Mouse (Mus musculus) layer of hippocampus, adult 2 months (tissue): ENCODE results near the gene Olfr12. TPM values are rescaled to one million over a fixed set of nuclear protein-coding genes. Genes with fewer than 3 reads are reported as not detected.

Experiments used
- DNase-seq, 2 experiments: peaks; one replicate each; pipeline ENCODE4 v3.0.0; 2022; ENCODE audit warnings: low spot score in 2 of 2
- H3K27ac ChIP-seq: fragments of 200-600 bp; 2 replicates; pipeline ENCODE4 v1.8.1; 2022
- H3K4me3 ChIP-seq: fragments of 200-600 bp; 2 replicates; pipeline ENCODE4 v1.8.1; 2022; ENCODE audit warnings: mild to moderate bottlenecking
- CTCF ChIP-seq: fragments of 200-600 bp; conservative IDR thresholded peaks from 2 replicates; pipeline ENCODE4 v1.8.1; 2022; ENCODE audit warnings: antibody characterized with exemption, mild to moderate bottlenecking, moderate library complexity
- total RNA-seq, 2 experiments: library from RNA; stranded (reverse); gene quantifications; 2 replicates each; pipeline ENCODE4 v1.2.3; 2021

The Olfr12 gene
- total RNA-seq, 2 experiments from 2014 or later: 0.08 TPM; not detected in 1

DNA sequence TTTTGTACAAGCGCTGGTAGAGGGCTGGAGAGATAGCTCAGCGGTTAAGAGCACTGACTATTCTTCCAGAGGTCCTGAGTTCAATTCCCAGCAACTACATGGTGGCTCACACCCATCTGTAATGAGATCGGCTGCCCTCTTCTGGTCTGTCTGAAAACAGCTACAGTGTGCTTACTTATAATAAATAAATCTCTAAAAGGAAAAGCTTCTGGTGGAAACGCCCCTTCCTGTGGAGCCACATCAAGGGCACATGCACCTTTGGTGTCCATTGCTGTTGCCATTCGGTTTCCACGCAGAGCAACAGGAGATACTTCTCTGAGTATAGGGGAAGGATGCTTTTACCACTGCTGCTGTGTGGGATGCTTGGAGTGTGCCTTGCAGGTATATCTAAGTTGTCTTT is 15.4 kb downstream of the Olfr12 start:
- Histone ChIP-seq H3K4me3 (no peak overlapping the region), H3K27ac (no peak overlapping the region)
- peak; percentile 42 for TF ChIP-seq CTCF
- DNase-seq: peak in 1 of 2 experiments; percentile 8

DNA sequence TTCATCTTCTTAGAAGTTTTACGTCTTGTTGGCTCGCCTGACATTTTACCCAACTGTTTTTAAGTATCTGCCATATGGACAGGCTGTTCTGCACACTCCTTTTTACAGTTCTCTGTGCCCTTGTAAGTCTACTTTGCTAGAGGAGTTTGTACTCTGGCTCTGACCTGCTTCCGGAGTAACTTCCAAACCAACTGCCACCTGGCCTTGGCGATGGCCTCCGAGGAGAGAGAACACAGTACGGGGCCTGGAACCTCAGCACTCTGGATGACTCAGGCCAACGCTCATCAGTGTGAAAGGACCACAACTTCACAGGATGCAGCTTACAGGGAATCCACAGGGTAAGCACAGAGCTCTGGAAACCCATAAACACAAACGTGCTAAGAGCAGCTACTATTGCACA is 16.1 kb downstream of the Olfr12 start:
- TF ChIP-seq CTCF: no peak
- peak overlapping the region; percentile 63; the same call in 1 of the 2 replicates for H3K27ac ChIP-seq
- H3K4me3 ChIP-seq: no peak overlapping the region
- DNase-seq: peak; percentile 22 to 46

DNA sequence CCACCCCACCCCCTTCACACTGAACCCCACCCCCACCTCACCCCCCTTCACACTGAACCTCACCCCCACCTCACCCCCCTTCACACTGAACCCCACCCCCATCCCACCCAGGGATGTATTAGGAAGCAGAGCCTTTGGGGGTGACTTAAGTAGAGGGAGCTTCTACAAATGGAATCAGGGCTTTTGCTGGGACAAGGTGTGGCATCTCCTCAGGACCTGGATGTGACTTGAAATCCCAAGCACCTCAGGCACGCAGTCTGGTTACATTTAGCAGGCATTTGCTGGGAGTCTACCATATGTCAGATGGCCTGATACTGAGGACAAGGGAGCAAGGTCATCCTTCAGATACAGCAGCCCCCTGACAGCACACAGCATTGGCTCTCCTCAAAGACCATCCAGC is 17.0 kb downstream of the Olfr12 start:
- DNase-seq: no peak
- no peak for TF ChIP-seq CTCF
- peak overlapping the region; percentile 95 for H3K27ac ChIP-seq
- no peak overlapping the region for H3K4me3 ChIP-seq

DNA sequence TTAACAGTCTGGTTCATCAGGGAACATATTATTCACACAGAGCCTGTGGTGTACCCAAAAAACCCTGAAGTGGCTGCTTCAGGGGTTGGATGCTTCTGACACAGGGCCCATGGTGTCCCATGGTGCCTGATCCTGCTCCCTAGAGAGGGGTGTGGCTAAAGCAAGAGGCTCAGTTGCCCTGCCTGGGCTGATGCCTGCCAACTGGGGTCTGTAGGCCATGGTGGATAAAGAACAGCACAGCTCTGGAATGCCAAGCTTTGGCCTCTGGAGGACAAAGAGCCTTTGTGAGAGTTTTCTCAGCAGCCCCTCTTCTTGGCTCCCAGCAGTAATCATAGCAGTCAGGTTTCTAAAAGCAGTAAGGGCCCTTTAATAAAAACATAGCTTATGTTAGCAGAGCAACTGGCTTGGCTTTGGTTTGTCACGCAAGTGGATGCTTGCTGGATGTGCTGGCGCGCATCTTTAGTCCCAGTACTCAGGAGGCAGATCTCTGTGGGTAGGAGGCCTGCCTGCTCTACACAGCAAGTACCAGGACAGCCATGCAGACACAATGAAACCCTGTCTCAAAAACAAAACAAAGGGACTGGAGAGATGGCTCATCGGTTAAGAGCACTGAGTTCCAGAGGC is 17.5 kb downstream of the Olfr12 start:
- peak overlapping the region; percentile 95 for H3K27ac ChIP-seq
- peak; percentile 19 to 51 for DNase-seq
- no peak for TF ChIP-seq CTCF
- H3K4me3 ChIP-seq: no peak overlapping the region

DNA sequence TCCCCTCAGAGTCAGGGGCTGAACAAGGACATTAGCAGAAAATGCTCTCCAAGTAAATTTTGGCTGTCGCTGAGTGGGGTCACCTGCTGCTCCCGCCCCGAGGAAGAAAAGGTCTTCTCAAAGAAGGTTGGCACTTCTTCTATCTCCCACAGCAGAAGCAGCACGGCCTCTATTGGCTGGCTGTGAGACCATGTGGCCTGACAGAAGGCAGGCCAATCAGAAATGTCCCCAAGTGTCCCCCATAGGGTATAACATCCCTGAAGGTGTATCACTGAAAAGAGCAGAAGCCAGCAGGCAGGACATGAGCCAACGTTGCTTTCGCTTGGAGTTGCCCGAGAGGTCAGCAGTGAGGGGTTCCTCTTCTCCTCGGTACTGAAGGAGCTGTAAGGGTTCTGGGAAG is 18.4 kb downstream of the Olfr12 start:
- TF ChIP-seq CTCF: no peak
- DNase-seq: peak in 1 of 2 experiments; percentile 6
- Histone ChIP-seq H3K27ac (peak overlapping the region; percentile 95), H3K4me3 (no peak overlapping the region)

DNA sequence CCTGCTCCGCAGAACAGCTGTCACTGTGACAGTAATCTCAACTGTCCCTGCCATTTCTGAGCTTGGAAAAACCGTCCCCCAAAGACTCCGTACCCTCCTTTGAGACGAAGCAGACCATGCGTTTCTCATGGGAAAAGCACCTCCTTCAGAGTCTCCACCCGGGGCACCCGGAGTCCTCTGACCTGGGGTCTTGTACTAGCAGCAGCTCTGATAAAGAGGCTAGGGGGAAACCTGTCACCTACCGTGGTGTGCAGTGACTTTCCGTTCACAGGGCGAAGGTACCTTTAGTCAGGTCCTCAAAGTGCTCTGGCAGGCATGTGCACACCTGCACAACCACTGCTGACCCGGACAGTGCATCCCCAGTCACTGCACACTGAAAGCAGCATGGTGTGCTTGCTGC is 19.1 kb downstream of the Olfr12 start:
- peak in 1 of 2 experiments; percentile 8 for DNase-seq
- no peak for TF ChIP-seq CTCF
- peak overlapping the region; percentile 95 for H3K27ac ChIP-seq
- H3K4me3 ChIP-seq: no peak overlapping the region

DNA sequence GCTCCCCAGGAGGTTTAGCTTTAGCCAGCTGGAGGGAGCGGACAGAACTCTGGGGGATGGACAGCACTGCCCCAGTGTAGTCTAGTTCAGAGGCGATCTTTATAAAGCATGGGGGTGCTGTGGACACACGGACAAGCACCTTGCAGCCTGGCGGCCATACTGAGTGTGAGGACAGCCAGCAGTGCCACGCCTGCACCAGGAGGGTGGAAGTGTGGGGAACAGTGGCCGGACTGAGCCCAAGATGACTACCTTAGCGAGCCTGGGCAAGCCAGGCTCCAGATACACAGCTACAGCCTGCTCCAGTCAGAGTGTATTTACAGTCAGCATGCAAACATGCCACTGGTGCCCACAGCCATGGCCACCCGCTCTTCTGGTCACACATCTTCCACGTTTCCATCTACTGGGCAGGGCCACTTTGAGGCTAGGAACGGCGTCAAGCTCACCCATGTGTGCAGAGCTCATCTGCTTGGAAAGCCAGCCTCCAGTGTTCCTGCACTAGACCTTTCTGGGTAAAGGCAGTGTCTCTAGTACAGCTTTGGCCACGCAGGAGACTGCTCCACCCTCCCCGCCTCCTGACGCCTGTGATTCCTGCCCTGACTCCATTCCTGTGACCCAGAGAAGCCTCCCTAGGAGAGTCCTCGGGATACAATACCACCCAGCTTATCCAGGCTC is 20.0 kb downstream of the Olfr12 start:
- peak overlapping the region; percentile 4 for H3K4me3 ChIP-seq
- H3K27ac ChIP-seq: peak overlapping the region; percentile 95
- DNase-seq: peak in 1 of 2 experiments; percentile 8
- no peak for TF ChIP-seq CTCF

DNA sequence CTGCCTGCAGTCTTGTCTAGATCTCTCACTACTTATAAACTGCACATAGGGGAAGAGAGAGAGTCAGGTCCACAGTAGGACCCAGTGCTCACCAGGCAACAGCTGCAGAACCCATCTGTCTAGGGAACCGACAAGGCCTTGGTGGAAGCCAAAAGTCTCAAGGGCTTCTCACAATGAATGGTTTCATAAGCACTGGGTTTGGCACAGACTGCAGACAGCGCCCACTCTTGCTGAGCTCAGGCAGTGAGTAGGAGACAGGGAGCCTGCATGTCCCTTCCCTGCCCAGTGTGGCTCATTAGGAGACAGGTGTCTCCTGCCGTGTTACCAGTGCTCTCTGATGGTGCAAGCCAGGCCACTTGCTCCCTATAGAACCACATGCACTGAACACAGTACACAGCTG is 20.6 kb downstream of the Olfr12 start:
- Histone ChIP-seq H3K27ac (peak overlapping the region; percentile 95), H3K4me3 (peak overlapping the region; percentile 4)
- TF ChIP-seq CTCF: no peak; the same call in 1 of the 2 replicates
- DNase-seq: peak; percentile 73 to 80

DNA sequence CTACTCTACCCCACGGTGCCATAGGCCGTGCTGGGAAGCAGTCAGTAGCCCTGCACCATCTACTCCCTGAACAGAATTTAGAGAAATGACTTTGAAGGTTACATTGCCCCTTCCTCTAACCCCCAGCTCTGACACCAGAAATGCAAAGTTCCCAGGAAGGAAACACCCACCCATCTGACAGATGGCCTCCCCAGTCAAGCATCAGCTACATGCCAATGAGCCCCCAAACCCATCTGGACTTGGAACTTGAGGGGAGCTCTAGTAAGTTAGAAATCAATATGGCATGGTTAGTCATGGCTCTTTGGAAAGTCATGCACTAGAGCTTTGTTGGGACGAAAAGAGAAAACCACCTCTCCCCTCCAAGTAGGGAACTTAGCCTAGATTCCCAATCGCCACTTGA is 21.1 kb downstream of the Olfr12 start:
- TF ChIP-seq CTCF: no peak
- no peak overlapping the region for H3K4me3 ChIP-seq
- peak; percentile 65 to 67 for DNase-seq
- peak overlapping the region; percentile 95 for H3K27ac ChIP-seq

DNA sequence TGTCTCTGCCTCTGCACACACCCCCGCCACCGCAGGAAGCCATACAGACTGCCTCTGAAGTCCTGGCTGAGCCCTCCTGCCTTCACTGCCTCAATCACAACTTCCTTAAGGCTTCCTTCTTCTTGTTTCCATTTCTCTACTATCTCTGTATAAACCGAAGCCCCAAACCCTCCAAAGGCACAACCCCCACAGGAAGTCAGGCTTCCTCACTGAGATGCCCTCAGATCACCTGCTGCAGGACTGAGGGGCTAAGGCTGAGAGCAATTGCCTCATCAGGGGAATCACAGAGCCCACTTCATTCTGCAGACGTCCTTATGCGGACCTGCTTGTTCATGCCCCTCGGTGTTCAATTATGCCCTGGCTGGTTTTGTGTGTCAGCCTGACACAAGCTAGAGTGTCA is 22.8 kb downstream of the Olfr12 start:
- no peak for DNase-seq
- peak overlapping the region; percentile 95 for H3K27ac ChIP-seq
- TF ChIP-seq CTCF: no peak
- peak overlapping the region; percentile 97 for H3K4me3 ChIP-seq

DNA sequence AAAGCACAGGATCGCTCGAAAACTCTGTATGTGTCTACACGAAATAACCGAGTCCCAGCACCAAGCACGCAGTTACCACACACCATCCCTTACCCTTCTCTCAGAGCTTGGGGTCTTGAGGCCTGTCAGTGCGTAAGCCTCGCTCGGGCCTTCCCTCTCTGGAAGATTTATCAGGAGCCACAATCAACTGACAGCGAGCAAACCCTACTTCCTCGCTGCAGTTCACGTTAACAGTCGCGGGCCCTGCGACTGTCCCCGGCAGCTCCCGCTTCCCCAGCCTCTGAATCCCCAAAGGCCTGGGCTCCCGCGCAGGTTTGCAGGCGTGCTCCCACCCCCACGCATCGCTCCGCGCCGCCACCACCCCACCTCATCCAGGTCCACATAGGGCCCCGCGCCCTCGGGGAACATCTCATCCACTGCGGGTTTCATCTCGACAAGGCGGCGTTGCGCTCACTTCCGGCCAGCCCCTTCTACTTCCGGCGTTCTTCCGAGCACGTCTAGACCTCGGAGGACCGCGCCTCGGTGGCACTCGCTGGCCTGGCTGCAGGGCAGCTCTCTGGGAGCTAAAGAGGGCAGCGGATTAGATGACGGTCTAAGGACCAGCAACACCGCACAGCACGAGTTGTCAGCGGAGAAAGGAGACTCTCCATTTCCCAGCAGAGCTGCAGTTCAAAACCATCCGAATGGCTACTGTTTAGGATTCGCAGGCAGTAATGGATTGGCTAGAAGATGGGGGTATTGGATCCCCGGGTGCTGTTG is 24.1 kb downstream of the Olfr12 start, which contains the start of gene Cops9:
TSS of gene Cops9 (minus strand) at position 472 of the 759 bp plus-strand sequence.
- no peak for TF ChIP-seq CTCF

DNA sequence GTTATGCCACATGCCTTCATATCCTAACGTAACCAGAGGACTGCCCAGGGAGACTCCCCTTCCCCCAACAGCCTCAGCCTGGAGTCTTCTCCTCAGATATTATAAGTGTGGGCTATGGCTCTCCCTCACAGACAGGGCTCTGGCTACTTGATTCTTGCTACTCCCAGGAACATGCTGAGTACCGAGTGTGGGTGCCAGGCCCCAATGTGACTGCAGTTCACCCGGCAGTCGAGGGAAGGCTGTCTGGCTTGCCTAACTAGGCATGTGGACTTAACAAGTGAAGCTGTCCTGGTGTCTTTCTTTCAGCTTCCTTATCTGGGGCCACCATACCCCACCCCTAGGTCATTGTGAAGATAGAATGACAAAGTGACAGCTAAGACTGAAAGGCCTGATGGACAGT is 26.1 kb downstream of the Olfr12 start:
- no peak for TF ChIP-seq CTCF
- Histone ChIP-seq H3K27ac (no peak overlapping the region), H3K4me3 (no peak overlapping the region)
- DNase-seq: no peak

More for the DNA sequence above, 24.1 kb downstream of the Olfr12 start, which contains the start of gene Cops9:
- Histone ChIP-seq H3K4me3 (peak within 1 kb of the TSS; percentile 97), H3K27ac (peak within 1 kb of the TSS; percentile 95)
- DNase-seq: peak; percentile 87 to 89

DNA sequence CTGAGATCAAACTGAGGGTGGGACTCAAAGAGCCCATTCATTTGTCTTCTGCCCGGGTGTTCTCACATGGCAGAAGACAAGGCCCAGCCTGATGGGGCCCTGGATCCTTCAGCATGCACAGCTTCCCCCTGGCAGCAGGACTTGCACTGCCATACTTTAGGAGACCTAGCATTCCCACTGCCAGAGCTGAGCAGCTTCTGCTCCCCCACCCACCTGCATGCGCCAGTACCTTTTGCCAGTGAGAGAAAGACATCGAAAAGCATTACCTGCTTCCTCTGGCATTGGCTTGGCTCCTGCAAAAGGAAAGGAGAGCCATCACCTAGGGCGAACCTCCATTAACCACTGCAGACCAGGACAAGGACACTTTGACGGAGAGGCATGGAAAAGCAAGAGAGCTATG is 27.3 kb downstream of the Olfr12 start:
- no peak for DNase-seq
- Histone ChIP-seq H3K27ac (no peak overlapping the region), H3K4me3 (no peak overlapping the region)
- TF ChIP-seq CTCF: no peak
